Mouse (Mus musculus): Measurements from ENCODE around the gene Arvcf. TPM values are rescaled to one million over a fixed set of nuclear protein-coding genes. Genes with fewer than 3 reads are reported as not detected.

Arvcf gene
- total RNA-seq (2021): 10 to 100 TPM; 12.5 to 19.8 TPM
- long read RNA-seq, experiment 1, full-length matches to known transcripts: 4 of 10 reads
- long read RNA-seq, experiment 1, partial matches to known transcripts: 3 of 10 reads
- long read RNA-seq, experiment 1, other reads (novel, unspliced or antisense): 3 of 10 reads
- long read RNA-seq, experiment 2, full-length matches to known transcripts: 17 of 38 reads
- long read RNA-seq, experiment 2, partial matches to known transcripts: 12 of 38 reads
- long read RNA-seq, experiment 2, other reads (novel, unspliced or antisense): 9 of 38 reads

DNA sequence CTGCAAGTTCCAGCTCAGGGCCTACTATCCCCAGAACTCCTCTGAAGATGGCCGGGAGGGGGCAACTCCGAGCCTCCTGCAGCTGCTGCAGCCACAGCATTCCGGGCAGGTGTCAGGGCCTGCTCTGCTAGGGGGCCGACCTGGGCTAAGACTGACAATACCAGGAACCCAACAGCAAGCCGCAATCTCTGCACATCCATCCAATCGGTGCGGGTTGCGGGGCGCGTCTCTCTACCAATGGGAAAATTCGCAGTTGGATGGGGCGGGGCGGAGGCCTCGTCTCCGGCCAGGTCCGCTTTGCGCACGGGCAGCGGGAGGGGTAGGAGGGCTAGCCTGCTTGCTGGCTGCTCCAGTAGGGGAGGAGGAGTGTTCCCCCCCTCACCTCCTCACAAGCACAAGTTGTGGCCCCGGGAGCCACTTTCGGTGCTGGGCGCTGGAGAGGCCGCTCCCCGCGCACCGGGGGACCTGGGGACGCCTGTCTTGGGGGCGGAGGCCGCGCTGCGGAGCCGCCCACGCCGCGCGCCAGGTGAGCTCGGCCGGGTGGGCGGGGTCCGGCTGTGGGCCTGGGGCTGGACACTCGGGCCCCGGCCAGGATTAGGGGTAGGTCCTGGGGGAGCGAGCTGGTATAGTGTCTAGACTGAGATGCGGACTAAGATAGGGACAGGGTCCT lies at the start of gene Arvcf, which contains the start of gene Tango2:
Gene Arvcf (plus strand): TSS at position 252 of the 670 bp plus-strand sequence.
Gene Tango2 (minus strand): TSS at position 173 of the 670 bp plus-strand sequence.
- DNase-seq: peak; percentile 92
- intact Hi-C loops (cut with DNase I; ENCODE audit: low total_unique reads): loop anchor here (10.0 kb wide), 1 partner anchor 267 kb away; no protein-coding TSS in a partner anchor

DNA sequence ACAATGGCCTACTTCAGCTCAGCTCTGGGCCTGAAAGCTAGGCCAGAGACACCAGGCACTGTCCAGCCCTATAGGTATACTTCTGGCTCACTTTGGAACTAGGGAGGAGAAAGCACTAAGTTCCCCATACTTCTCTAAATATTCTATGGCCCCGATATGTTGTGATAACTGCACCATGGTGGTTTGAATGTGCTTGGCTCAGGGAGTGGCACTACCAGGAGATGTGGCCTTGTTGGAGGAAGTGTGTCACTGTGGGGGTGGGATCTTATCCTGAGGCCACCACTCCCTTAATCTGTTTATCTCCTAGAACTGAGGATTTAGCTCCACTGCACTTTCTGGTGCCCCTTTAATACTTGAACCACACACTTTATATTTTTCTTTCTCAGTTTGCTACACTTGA lies 39.8 kb upstream of the Arvcf start:
- no peak for DNase-seq
- intact Hi-C loops (cut with DNase I; ENCODE audit: low total_unique reads): no loop called here

DNA sequence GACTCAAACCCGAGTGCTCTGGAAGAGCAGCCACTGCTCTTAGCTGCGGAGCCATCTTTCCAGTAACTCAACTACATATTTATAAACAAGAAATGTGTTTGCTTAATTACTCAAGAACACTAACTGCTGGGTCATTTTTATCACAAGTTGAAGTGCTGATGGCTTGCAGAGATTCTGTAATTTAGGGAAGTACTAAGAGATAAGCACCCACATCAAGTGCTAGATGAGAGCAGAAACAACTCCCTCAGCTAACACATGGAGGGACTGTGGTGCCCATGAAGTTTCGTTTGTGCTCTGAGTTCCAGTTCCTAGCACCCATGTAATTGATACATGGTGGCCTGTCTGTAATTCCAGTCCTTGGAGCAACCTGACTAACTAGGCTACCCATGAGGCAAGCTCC lies 29.0 kb upstream of the Arvcf start:
- no peak for DNase-seq
- intact Hi-C loops (cut with DNase I; ENCODE audit: low total_unique reads): no loop called here

GRCm38 (mm10) chr16:18321443-18321842 lies 26.5 kb upstream of the Arvcf start:
- intact Hi-C loops (cut with DNase I; ENCODE audit: low total_unique reads): no loop called here
- DNase-seq: no peak

GRCm38 (mm10) chr16:18323460-18323859 lies 24.5 kb upstream of the Arvcf start:
- intact Hi-C loops (cut with DNase I; ENCODE audit: low total_unique reads): no loop called here
- no peak for DNase-seq

DNA sequence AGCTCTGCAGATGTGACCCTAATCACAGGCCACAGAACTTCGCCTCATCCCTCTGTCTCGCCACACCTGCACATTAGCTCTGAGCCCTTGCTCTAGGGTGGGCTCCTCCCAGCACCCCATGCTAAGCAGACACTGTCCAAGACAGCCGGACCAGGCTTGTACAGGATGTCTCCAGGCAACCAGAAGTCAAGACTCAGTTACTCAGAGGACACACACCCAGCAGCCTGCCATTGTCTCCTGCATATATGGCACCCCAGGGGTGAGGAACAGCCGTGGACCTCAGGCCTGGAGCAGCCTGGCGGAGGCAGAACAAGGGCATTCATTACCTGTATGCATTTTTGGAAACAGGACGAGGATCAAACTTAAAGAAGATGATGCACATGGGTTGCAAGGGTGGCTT lies 24.0 kb upstream of the Arvcf start:
- no peak for DNase-seq
- intact Hi-C loops (cut with DNase I; ENCODE audit: low total_unique reads): no loop called here

DNA sequence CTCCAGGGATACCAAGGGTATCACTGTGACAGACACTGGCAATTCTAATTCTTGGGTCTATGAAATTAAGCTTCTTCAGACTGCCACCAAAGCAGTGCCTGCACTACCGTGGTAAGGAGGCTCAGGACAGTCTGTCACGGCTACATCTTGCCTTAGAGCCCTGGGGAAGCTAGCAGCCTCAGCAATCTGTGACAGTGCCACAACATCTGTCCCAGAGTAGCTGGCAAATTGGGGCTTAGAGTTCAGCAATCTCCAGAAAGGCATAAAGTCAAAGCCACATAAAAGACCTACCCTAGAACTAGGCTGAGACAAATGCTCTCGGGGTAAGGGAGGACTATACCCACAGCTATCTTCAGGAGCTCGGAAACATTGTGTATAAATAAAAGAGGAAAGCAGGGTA lies 22.2 kb upstream of the Arvcf start:
- intact Hi-C loops (cut with DNase I; ENCODE audit: low total_unique reads): no loop called here
- DNase-seq: no peak

- intact Hi-C loops (cut with DNase I; ENCODE audit: low total_unique reads): no loop called here
- DNase-seq: no peak
Observed at GRCm38 (mm10) chr16:18327936-18328335, 20.0 kb upstream of the Arvcf start.

GRCm38 (mm10) chr16:18328524-18328923 lies 19.5 kb upstream of the Arvcf start:
- no peak for DNase-seq

DNA sequence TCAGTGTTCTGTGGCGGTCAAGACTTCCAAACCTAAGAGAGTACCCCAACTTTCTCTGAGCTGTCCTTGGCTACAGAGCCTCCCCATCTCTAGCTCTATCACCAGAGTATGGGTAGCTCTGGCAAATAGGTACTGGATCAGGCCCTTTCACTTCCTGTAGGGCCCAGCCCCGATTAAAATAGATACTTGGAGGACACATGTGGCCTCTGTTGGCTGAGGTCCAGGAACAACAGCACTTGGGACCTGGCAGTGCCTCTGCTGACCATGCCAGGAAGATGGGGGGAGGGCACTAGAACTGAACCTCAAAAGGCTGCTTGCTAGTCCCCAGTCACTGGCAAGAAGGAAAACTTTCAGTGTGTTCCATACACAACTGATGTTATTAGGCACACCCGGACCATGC lies 14.0 kb upstream of the Arvcf start:
- DNase-seq: no peak
- intact Hi-C loops (cut with DNase I; ENCODE audit: low total_unique reads): no loop called here

More at GRCm38 (mm10) chr16:18328524-18328923, 19.5 kb upstream of the Arvcf start:
- intact Hi-C loops (cut with DNase I; ENCODE audit: low total_unique reads): no loop called here

GRCm38 (mm10) chr16:18335981-18336380 lies 12.0 kb upstream of the Arvcf start:
- no peak for DNase-seq
- intact Hi-C loops (cut with DNase I; ENCODE audit: low total_unique reads): no loop called here

DNA sequence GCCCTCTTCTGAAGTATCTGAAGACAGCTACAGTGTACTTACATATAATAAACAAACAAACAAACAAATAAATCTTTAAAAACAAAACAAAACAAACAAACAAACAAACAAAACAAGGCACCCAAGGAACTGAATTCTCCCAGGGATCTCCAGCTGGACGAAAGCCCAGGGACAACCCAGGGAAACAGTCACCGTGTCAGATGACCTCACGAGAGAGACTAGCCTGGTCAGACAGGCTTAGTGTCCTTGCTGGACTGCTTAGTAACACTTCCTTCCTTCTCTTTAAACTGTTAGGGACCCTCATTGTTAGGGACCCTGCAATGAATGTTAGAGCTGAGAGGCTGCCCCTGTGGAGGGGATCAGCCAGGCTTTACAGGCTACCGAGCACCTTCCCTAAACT lies 10.7 kb upstream of the Arvcf start:
- intact Hi-C loops (cut with DNase I; ENCODE audit: low total_unique reads): no loop called here
- no peak for DNase-seq

GRCm38 (mm10) chr16:18339866-18340265 lies 8.1 kb upstream of the Arvcf start:
- intact Hi-C loops (cut with DNase I; ENCODE audit: low total_unique reads): loop anchor here (10.0 kb wide), 1 partner anchor 275 kb away; no protein-coding TSS in a partner anchor
- DNase-seq: no peak

- intact Hi-C loops (cut with DNase I; ENCODE audit: low total_unique reads): loop anchor here (10.0 kb wide), 1 partner anchor 273 kb away; no protein-coding TSS in a partner anchor
- DNase-seq: no peak
Observed at GRCm38 (mm10) chr16:18341605-18342004, 6.4 kb upstream of the Arvcf start.

DNA sequence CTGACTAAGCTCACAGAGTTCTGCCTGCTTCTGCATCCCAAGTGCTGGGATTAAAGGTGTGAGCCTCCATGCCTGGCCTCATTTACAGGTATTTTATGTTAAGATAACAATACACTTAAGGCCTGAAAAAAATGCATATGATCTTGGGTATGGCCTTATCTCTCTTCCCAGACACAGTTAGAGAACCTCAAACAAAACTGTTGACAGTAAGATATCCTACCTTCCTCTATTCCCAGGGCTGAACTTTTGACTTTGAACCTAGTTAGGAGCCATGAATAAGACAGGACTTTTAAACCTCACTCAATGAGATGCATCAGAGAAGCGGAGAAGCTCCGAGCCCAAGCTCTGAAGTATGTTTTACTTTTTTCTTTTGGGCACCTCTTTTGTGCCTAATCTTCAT lies 5.9 kb upstream of the Arvcf start:
- intact Hi-C loops (cut with DNase I; ENCODE audit: low total_unique reads): loop anchor here (10.0 kb wide), 1 partner anchor 273 kb away; no protein-coding TSS in a partner anchor
- no peak for DNase-seq

DNA sequence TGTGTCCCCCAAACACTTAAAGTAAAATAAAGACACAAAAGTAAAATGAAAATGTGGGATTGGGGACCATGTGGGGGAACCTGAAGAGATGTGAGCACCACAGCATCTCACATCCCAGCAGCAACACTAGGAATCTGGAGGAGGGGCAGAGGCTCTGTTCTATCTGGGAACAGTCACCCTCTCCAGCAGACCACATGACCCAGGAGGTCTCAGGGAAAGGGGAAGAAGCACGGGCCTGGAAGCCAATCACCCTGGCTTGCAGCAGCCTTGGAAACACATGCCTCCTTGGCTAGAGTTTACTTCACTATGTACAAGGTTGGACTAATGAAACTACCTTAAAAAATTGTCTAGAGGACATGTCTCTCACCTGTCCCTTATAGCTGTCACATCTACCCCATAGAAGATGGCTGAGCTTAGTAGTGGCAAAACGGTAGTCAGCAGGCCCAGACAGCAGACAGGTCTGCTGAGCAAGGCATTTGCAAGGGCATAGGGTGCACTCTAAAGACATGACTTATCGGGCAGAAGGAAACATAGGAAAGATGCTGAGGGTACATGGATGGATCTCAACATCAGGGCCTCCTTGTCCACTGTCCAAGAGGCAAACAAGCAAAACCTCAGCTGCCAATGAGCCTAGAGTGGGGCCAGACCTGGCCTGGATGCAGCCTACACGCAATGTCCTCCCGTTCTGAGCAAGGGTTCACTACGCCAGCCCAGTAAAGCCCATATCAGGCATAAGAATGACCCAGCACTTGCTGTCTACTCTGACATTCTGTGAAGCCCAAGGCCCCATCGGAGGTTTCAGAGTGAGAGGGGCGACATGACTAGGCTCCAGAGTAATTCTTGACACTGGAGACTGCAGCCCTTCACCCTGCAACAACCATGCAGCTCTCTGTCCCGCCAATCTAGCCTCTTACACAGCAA lies 5.1 kb upstream of the Arvcf start:
- no peak for DNase-seq
- intact Hi-C loops (cut with DNase I; ENCODE audit: low total_unique reads): loop anchor here (10.0 kb wide), 1 partner anchor 272 kb away; no protein-coding TSS in a partner anchor

DNA sequence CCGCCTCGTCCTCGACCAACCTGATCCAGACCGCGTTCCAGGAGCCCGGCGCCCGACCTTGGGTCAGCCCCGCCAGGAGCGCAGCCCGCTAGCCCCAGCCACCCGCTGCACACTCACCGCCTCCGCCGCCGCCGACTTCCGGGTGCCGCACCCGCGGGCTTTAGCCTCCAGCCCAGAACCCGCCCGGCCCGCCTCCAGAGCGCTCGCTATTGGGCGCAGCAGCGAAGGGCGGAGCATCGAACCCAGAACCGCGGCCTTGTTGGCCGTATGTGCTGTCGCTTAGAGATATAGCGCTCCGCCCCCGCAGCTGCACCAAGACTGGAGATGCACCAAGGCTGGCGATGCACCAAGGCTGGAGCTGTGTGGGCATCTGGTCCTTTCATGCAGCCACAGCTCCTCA lies 4.2 kb upstream of the Arvcf start:
- intact Hi-C loops (cut with DNase I; ENCODE audit: low total_unique reads): loop anchor here (10.0 kb wide), 1 partner anchor 271 kb away; no protein-coding TSS in a partner anchor
- DNase-seq: peak; percentile 97

GRCm38 (mm10) chr16:18345243-18345642 lies 2.7 kb upstream of the Arvcf start:
- intact Hi-C loops (cut with DNase I; ENCODE audit: low total_unique reads): loop anchor here (10.0 kb wide), 1 partner anchor 270 kb away; no protein-coding TSS in a partner anchor
- DNase-seq: peak; percentile 84

GRCm38 (mm10) chr16:18348601-18349175 lies 706 bp downstream of the Arvcf start:
- DNase-seq: peak; percentile 47
- intact Hi-C loops (cut with DNase I; ENCODE audit: low total_unique reads): loop anchor here (10.0 kb wide), 1 partner anchor 266 kb away; no protein-coding TSS in a partner anchor
